Mouse (Mus musculus) limb, embryonic 10.5 days (tissue): ENCODE measurements around the gene Lhfpl3. TPM values are rescaled to one million over a fixed set of nuclear protein-coding genes. Genes with fewer than 3 reads are reported as not detected.

ENCODE experiments used
- DNase-seq: peaks from one replicate; pipeline ENCODE4 v3.0.0-alpha.2; 2017; ENCODE audit warnings: low spot score
- H3K27ac ChIP-seq: fragments of 300-500 bp; sonication (generic); 2 replicates; pipeline ENCODE4 v1.5.1; 2016; ENCODE audit warnings: mild to moderate bottlenecking
- H3K27me3 ChIP-seq: fragments of 300-500 bp; sonication (generic); 2 replicates; pipeline ENCODE4 v1.6.1; 2016; ENCODE audit warnings: low read depth, mild to moderate bottlenecking; ENCODE audit not compliant: poor library complexity, severe bottlenecking
- H3K36me3 ChIP-seq: fragments of 300-500 bp; sonication (generic); 2 replicates; pipeline ENCODE4 v1.6.1; 2016; ENCODE audit warnings: mild to moderate bottlenecking, moderate library complexity
- H3K4me1 ChIP-seq: fragments of 300-500 bp; sonication (generic); 2 replicates; pipeline ENCODE4 v1.6.1; 2016
- H3K4me3 ChIP-seq: fragments of 300-500 bp; sonication (generic); 2 replicates; pipeline ENCODE4 v1.5.1; 2016; ENCODE audit warnings: mild to moderate bottlenecking, moderate library complexity
- H3K9me3 ChIP-seq: fragments of 300-500 bp; sonication (generic); replicated peaks from 2 replicates; pipeline ENCODE4 v1.6.1; 2016; ENCODE audit warnings: mild to moderate bottlenecking
- WGBS: fragments of 180-500 bp; shearing (Covaris S2); methylation state at CpG from one replicate; pipeline ENCODE4 v1.1.7; 2016; 5-methylcytosine and 5-hydroxymethylcytosine counted together
- polyA plus RNA-seq: library from polyadenylated mRNA; unstranded; fragments of >200 nt; fragmentation: Nextera tagmentation; extraction: Ambion mirVana; gene quantifications from 2 replicates; pipeline ENCODE4 v1.2.1, GENCODE M21; 2016

The Lhfpl3 gene
- polyA plus RNA-seq, 1 experiment from 2014 or later: 0.18 TPM

DNA sequence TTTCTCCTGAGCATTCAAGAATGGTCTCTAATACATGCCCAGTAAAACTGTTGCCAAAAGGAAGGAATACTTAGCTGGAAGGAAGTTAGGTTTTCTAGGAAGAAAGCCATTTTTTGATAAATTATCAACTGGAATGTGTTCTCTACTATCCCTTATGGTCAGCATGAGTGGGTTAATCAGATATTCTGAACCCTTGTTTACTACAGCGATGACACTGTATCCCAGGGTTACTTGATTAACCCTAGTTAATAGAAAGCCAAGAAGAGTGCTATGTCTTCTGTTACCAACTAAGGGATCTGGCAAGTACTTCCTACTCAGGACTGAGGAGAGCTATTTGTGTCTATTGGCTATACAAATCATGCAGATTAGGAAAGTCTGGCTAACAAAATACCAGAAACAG, 349.0 kb downstream of the Lhfpl3 start:
- no peaks in the 10 kb centered on the region for H3K27me3 ChIP-seq
- DNase-seq: no peak
- H3K9me3 ChIP-seq: no peaks in the 10 kb centered on the region
- H3K4me3 ChIP-seq: no peak overlapping the region
- 87% methylated on average over 1 of the region's 1 CpGs for WGBS
- H3K36me3 ChIP-seq: no peaks in the 10 kb centered on the region
- H3K4me1 ChIP-seq: no peaks in the 10 kb centered on the region
- H3K27ac ChIP-seq: no peak overlapping the region

DNA sequence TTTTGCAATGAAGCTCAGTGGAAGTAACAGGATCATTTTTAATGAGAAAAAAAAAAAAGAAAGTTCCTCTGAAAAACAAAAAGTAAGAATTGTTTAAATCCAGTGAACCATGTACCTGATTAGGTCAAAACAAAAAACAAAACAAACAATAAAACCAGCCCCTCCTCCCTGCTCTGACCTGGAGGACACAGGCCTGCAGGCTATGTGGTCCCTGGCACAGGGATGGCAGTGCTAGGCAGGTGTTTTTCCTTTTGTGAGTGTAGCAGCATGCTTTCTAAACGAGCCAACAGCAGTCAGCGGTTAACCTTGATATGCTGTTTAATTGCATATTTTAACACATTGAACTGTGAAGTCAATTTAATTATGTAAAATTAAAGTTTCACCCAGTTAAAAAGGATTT, 360.7 kb downstream of the Lhfpl3 start:
- Histone ChIP-seq H3K4me1 (no peaks in the 10 kb centered on the region), H3K27ac (no peak overlapping the region), H3K4me3 (no peak overlapping the region), H3K36me3 (no peaks in the 10 kb centered on the region), H3K9me3 (no peaks in the 10 kb centered on the region), H3K27me3 (no peaks in the 10 kb centered on the region)
- 75% methylated on average over 2 of the region's 2 CpGs for WGBS
- no peak for DNase-seq

DNA sequence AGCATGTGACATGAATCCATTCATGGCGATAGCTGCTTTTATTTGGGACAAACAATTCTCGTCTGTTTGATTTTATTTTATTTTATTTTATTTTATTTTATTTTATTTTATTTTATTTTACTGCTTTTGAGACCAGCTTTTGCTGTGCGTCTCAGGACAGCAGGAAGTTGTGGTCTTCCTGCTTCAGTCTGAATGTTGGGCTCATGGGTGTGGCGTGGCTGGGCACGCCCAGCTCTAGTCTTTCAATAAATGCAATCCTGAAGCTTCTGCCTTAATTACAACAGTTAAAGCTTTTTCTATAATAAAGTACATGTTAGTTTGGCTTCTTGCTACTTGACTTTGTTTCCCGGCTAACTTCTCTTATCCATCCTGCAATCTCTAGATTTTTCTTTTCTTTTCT, 365.4 kb downstream of the Lhfpl3 start:
- no peak overlapping the region for H3K4me3 ChIP-seq
- 90% methylated on average over 6 of the region's 6 CpGs for WGBS
- no peaks in the 10 kb centered on the region for H3K9me3 ChIP-seq
- H3K27me3 ChIP-seq: no peaks in the 10 kb centered on the region
- H3K27ac ChIP-seq: no peak overlapping the region
- no peaks in the 10 kb centered on the region for H3K36me3 ChIP-seq
- no peak for DNase-seq
- no peaks in the 10 kb centered on the region for H3K4me1 ChIP-seq

DNA sequence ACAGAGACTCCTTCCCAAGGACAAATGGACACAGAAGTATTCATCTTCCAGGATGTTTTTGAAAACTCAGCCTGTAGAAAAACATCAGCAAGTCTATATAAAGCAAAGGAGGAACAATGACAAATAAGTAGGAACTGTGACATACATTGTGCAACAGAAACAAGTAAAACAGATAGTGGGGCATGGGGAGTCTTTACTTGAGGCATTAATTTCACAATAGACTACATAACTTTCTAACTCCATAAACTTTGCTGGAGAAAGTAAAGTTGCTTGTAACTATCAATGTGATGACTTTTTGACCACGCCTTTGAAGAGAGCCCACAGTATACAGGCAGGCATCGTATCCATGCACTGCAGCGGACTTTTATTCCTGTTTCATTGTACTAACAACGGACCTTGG, 368.4 kb downstream of the Lhfpl3 start:
- no peaks in the 10 kb centered on the region for H3K36me3 ChIP-seq
- H3K4me3 ChIP-seq: no peak overlapping the region
- 85% methylated on average over 4 of the region's 4 CpGs for WGBS
- no peaks in the 10 kb centered on the region for H3K9me3 ChIP-seq
- DNase-seq: no peak
- H3K27ac ChIP-seq: no peak overlapping the region
- no peaks in the 10 kb centered on the region for H3K27me3 ChIP-seq
- H3K4me1 ChIP-seq: no peaks in the 10 kb centered on the region

DNA sequence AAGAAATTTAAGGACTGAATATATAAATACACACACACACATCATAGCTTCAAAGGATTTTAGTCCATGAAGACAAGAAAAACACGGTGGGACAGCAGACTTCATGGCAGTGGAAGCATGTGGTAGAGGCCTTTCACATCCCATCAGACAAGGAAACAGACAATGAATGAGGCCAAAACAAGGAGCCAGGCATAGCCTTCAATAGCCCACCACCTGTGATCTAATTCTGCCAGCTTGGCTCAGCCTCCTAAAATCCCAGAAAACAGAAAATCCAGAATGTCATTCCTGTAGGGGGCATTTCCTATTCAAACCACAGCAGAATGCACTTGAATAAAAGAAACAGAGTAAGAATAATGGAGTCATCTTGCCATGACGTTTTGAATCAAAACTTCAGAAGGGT, 381.0 kb downstream of the Lhfpl3 start:
- Histone ChIP-seq H3K27me3 (no peaks in the 10 kb centered on the region), H3K4me3 (no peak overlapping the region), H3K4me1 (no peaks in the 10 kb centered on the region), H3K27ac (no peak overlapping the region), H3K36me3 (no peaks in the 10 kb centered on the region), H3K9me3 (no peaks in the 10 kb centered on the region)
- no peak for DNase-seq
- 81% methylated on average over 2 of the region's 2 CpGs for WGBS

DNA sequence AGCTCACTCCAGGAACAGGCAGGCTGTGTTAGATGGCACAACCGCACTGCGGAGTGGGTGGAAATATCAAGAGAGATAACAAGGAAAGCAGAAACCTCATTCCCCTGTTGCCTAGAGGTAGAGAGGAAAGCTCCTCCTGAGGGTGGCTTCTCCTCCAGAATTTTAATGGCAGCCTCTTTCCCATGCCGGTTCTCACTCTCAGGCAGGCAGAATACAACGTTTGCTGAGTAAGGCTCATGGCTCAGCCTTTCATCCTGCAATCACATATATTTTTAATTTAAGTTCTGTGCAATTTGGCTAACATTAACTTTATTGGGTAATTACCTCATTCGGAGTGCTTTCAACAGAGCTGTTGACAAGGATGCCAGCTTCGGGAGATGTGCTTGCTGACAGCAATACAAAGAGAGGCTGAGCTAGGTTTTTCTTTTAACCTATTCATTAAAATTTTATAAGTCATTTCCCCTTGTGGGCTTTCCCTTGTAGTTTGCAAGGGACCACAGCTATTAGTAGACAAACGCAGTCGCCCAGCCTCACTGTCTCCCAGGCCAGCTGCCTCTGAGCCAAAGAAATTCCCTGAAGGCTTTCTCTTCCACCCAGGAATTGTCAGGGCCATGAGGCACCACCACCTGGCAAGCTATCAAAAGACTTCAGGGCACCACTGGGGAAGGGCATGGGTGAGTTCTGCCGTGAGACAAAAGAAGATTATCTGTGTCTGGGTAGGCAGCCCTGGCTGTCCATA, 394.5 kb downstream of the Lhfpl3 start:
- no peak overlapping the region for H3K27ac ChIP-seq
- no peaks in the 10 kb centered on the region for H3K36me3 ChIP-seq
- H3K27me3 ChIP-seq: no peaks in the 10 kb centered on the region
- no peak overlapping the region for H3K4me3 ChIP-seq
- no peaks in the 10 kb centered on the region for H3K9me3 ChIP-seq
- H3K4me1 ChIP-seq: peaks cover 10% of the 10 kb centered on the region
- 58% methylated on average over 9 of the region's 9 CpGs for WGBS
- no peak for DNase-seq

DNA sequence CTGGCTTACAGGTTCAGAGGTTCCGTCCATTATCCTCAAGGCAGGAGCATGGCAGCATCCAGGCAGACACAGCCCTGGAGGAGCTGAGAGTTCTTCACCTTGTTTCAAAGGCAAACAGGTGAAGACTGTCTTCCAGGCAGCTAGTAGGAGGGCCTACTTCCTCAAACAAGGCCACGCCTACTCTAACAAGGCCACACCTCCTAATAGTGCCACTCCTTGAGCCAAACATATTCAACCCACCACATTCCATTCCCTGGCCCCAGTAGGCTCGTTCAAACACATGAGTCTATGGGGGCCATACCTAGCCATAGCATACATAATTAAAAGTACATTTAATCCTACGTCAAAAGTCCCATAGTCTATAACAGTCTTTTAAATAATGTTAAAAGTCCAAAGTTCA, 407.4 kb downstream of the Lhfpl3 start:
- Histone ChIP-seq H3K4me3 (no peak overlapping the region), H3K4me1 (no peaks in the 10 kb centered on the region), H3K27ac (no peak overlapping the region), H3K36me3 (no peaks in the 10 kb centered on the region), H3K9me3 (no peaks in the 10 kb centered on the region), H3K27me3 (no peaks in the 10 kb centered on the region)
- no peak for DNase-seq
- WGBS: 84% methylated on average over 4 of the region's 4 CpGs

DNA sequence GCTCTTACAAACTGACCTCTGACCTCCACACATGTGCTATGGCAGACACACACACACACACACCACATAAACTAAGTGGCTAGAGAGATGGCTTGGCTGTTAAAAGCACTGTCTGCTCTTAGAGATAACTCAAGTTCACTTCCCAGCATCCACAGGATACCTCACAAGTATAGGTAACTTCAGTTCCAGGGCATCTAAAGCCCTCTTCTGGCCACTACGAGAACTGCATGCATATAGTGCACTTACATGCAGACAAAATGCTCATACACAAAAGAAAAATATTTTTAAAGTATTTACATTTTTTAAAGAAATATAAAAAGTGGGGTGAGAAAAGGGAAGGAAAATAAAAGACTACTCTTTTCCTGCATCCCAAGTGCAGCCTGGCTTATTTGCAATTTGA, 408.6 kb downstream of the Lhfpl3 start:
- H3K27me3 ChIP-seq: no peaks in the 10 kb centered on the region
- H3K27ac ChIP-seq: no peak overlapping the region
- H3K4me1 ChIP-seq: no peaks in the 10 kb centered on the region
- 85% methylated on average over 1 of the region's 1 CpGs for WGBS
- no peaks in the 10 kb centered on the region for H3K9me3 ChIP-seq
- DNase-seq: no peak
- H3K36me3 ChIP-seq: no peaks in the 10 kb centered on the region
- no peak overlapping the region for H3K4me3 ChIP-seq

DNA sequence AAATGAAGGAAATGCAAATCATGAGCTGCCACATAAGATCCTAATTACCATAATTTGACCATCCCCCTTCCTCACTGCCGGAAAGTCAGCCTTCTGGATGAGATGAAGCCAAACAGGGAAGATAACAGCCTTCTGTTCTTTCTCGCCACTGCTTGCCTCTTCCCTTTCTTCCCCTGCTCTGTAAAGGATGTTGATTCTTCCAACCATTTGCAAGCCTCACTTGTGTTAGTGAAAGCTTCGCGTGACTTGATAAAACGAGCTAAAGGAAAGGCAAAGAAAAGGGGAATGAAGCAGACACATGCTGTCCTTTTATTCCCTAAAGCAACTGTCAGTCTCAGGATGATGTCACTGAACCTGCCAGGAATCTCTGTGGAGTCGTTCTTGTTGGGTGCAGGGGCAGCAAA, 420.1 kb downstream of the Lhfpl3 start:
- H3K27ac ChIP-seq: no peak overlapping the region
- WGBS: 50% methylated on average over 6 of the region's 6 CpGs
- H3K4me3 ChIP-seq: no peak overlapping the region
- no peaks in the 10 kb centered on the region for H3K4me1 ChIP-seq
- H3K27me3 ChIP-seq: no peaks in the 10 kb centered on the region
- no peak for DNase-seq
- H3K9me3 ChIP-seq: no peaks in the 10 kb centered on the region
- H3K36me3 ChIP-seq: no peaks in the 10 kb centered on the region

DNA sequence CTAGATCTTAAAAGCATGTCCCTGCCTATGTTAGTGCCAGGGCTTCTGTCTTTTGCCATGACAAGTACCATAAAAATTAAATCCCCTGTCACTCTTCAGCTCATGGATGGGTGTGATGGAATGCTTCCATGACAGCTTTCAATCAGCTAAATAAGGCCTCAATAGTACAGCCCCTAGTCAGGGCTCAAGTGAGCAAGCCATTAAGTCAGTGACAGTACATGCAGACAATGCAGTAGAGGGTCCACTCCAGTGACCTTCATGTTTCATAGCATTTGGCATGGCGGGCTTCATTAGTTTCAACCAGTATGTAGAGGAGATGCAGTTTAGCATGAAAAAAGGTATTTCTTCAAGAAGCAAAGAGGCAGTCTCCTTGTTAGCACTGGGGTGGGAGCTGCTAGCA, 420.8 kb downstream of the Lhfpl3 start:
- no peak for DNase-seq
- no peak overlapping the region for H3K27ac ChIP-seq
- 86% methylated on average over 1 of the region's 1 CpGs for WGBS
- H3K4me1 ChIP-seq: no peaks in the 10 kb centered on the region
- H3K27me3 ChIP-seq: no peaks in the 10 kb centered on the region
- no peak overlapping the region for H3K4me3 ChIP-seq
- no peaks in the 10 kb centered on the region for H3K36me3 ChIP-seq
- no peaks in the 10 kb centered on the region for H3K9me3 ChIP-seq

DNA sequence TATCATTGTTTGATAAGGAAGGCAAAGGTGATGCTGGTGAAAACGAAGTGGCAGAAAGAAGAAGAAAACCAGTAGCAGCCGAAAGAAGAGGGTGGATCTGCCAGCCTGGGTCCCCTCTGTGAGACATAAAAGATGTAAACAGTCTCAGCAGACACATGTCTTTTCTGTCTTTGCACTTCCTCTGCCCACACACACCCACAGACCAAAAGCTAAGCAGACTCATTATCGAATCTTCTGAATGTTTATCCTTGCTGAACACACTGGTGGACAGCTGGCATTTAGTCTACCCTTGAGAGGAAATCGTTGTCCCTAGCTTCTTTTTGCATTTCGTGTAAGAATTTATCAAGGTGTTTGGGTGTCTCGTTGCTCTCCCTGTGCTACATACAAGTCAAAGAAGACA, 443.8 kb downstream of the Lhfpl3 start:
- H3K4me1 ChIP-seq: no peaks in the 10 kb centered on the region
- no peaks in the 10 kb centered on the region for H3K36me3 ChIP-seq
- no peaks in the 10 kb centered on the region for H3K9me3 ChIP-seq
- H3K27me3 ChIP-seq: no peaks in the 10 kb centered on the region
- DNase-seq: no peak
- no peak overlapping the region for H3K4me3 ChIP-seq
- no peak overlapping the region for H3K27ac ChIP-seq
- 90% methylated on average over 6 of the region's 6 CpGs for WGBS

DNA sequence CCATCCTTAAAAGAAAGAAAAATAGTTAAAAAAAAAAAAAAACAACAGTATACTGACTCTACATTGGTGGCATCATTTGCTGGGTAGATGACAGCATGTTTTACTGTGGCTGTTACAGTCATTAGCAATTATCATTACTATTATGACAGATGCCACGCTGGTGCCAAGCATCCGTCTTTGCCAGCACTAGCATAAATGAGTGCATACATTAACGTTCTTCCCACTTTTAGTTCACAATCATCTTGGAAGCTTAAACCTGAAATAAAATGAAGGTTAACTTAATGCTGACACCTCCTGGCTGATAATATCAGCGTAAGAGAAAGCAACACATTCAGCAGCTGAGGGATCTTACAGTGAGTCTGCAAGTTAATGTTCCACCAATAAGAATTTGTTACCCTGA, 451.0 kb downstream of the Lhfpl3 start:
- no peak for DNase-seq
- Histone ChIP-seq H3K27ac (no peak overlapping the region), H3K4me3 (no peak overlapping the region), H3K27me3 (no peaks in the 10 kb centered on the region), H3K9me3 (no peaks in the 10 kb centered on the region), H3K36me3 (no peaks in the 10 kb centered on the region), H3K4me1 (no peaks in the 10 kb centered on the region)
- WGBS: 84% methylated on average over 4 of the region's 4 CpGs

DNA sequence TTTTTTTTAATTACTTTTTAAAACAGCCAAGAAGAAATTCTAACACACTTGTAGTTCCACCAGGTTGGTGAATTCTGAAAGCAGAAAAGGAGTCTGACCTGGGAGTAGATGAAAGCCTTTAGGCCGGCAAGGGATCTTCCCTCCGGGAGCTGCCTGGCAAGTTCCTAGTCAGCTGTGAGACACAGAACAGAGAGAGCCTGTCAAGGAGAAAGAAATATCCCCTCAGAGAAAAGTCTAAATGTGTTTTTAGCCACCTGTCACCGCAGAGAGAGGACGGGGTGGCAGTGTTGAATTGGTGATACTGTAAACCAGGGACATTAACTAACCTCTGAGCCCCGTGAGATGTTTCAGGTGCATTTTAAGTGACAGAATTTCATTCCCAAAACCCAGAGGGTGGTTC, 467.2 kb downstream of the Lhfpl3 start:
- Histone ChIP-seq H3K4me1 (no peaks in the 10 kb centered on the region), H3K4me3 (no peak overlapping the region), H3K9me3 (no peaks in the 10 kb centered on the region), H3K27me3 (no peaks in the 10 kb centered on the region), H3K27ac (no peak overlapping the region), H3K36me3 (no peaks in the 10 kb centered on the region)
- WGBS: 80% methylated on average over 5 of the region's 5 CpGs
- DNase-seq: no peak

DNA sequence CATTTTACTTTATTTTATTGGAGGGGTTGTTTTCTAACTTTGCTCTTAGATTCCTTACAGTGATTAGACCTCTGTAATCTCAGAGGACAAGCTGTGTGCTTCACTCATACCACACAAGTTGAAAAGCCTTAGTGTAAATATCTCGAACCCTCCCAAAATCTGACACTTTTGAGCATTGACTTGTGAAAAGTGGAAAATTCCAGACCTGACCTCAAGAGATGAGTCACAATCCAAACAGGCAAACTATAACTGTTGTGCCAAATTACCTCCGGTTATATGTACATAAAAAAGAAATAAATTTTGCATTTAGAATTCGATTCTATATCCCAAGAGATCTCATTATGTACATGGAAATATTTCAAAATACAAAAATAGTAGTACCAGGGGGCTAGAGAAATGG, 468.8 kb downstream of the Lhfpl3 start:
- DNase-seq: no peak
- H3K4me1 ChIP-seq: no peaks in the 10 kb centered on the region
- 89% methylated on average over 3 of the region's 3 CpGs for WGBS
- H3K27ac ChIP-seq: no peak overlapping the region
- H3K36me3 ChIP-seq: no peaks in the 10 kb centered on the region
- H3K27me3 ChIP-seq: no peaks in the 10 kb centered on the region
- H3K4me3 ChIP-seq: no peak overlapping the region
- no peaks in the 10 kb centered on the region for H3K9me3 ChIP-seq
